ENCODE assay signal across 9 mouse cellular contexts in the genomic region with DNA sequence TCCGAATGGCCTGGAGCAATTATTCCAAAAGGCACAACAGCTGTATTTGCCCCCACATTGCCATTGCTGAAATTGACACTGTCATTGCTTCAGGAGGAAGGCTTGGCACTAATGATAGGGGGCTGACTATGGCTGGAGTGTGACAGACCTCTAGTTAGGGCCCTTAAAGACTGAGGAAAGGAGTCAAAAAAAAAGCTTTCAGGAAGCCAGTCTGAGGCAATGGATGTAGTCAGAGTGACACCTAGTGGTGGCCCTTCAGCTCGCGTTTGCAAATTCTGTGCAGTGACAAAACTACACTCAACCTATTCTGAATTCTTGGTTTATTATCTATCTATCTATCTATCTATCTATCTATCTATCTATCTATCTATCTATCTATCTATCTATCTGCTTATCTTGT. TPM values are rescaled to one million over a fixed set of nuclear protein-coding genes. Genes with fewer than 3 reads are reported as not detected.
DNase-seq lines count a peak whose midpoint lies in the region; ATAC-seq lines count a peak whose summit lies in the region.
"Had no signal": no experiment of that assay in that cellular context is flagged by ENCODE, and none has a peak within 500 bp of the region (broad histone marks: within the 10 kb centered on the region; RNA-seq: fewer than 3 reads in every experiment).

No protein-coding gene starts in this region.

- DNase-seq in frontal cortex, postnatal 25 days (ENCODE audit: low spot score in 2 of 2) = peak; percentile 22 to 58
- peak; percentile 25 for DNase-seq in ovary, postnatal 36 days (ENCODE audit: low spot score)
- DNase-seq in ovary, adult 18-20 months (ENCODE audit: low spot score) = no peak
- peak; percentile 85 for DNase-seq in embryo, embryonic 10.5 days (ENCODE audit: low spot score)
- peak; percentile 34 to 76 for DNase-seq in layer of hippocampus, adult 18-20 months (ENCODE audit: low spot score in 2 of 2)
- peak; percentile 77 for DNase-seq in naive thymus-derived CD4-positive, alpha-beta T cell, adult 2 months (ENCODE audit: low read depth)
- DNase-seq in urinary bladder, adult 2 months (ENCODE audit: low spot score) = no peak

- ATAC-seq in frontal cortex, adult (ENCODE audit: low TSS enrichment) = no peak

RNA-seq across cellular contexts. Expression of a gene that starts 7.7 kb away (rescaled TPM):
- total RNA-seq in layer of hippocampus, adult 18-20 months (2021) = not detected
- 0.17 and 0.21 TPM in 2 replicates for polyA plus RNA-seq in urinary bladder, adult 2 months (2012; rRNA removed)
- total RNA-seq: neutrophil, adult 5-6 weeks had no signal

RNA-seq across cellular contexts. Expression of a gene that starts 12.7 kb away (rescaled TPM):
- 10 to 100 TPM; 26.7 to 31.9 TPM for total RNA-seq in layer of hippocampus, adult 18-20 months (2021)
- polyA plus RNA-seq in urinary bladder, adult 2 months (2012; rRNA removed) = 14.7 and 17.9 TPM in 2 replicates

Comparison
In these comparisons a context has a peak if more than half of its experiments do, and no peak if none do; other contexts are left out.
1. DNase-seq: peak in frontal cortex, postnatal 25 days (2 of 2), ovary, postnatal 36 days (single experiment), embryo, embryonic 10.5 days (single experiment), layer of hippocampus, adult 18-20 months (2 of 2) and naive thymus-derived CD4-positive, alpha-beta T cell, adult 2 months (single experiment); none in ovary, adult 18-20 months (single experiment) and urinary bladder, adult 2 months (single experiment).